12 mouse cellular contexts compared by ENCODE assay signal in the genomic region with DNA sequence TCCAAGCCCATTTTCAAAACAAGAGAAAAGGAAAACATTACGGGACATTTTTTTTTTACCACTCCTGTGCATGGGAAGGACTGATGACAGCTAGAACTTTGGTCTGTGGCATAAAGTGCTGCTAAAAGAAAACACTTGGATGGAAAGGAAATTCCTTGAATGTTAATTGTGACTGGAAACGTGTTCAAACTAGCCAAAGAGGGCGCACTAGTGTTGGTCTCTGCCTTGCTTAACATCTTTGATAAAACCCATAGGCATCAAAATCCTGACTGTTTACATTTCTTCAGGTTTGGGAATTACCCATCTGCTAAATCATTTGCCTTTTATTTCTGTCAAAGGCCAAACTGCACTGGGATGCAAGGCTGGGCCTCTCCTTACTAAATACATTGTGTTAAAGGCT. TPM values are rescaled to one million over a fixed set of nuclear protein-coding genes. Genes with fewer than 3 reads are reported as not detected.
DNase-seq lines count a peak whose midpoint lies in the region; ATAC-seq and TF ChIP-seq lines count a peak whose summit lies in the region.
"Had no signal": no experiment of that assay in that cellular context is flagged by ENCODE, and none has a peak within 500 bp of the region (broad histone marks: within the 10 kb centered on the region; RNA-seq: fewer than 3 reads in every experiment).

No protein-coding gene starts in this region.

- intact Hi-C loops in gastrocnemius, adult 2 months (cut with DNase I): no loop called here
- intact Hi-C loops in gastrocnemius, postnatal 14 days (cut with DNase I; ENCODE audit: low total_unique reads): no loop called here

- 0 out of 2 replicates have a peak, but pooled peaks cover 5% of the 10 kb centered on the region for H3K4me1 ChIP-seq in lung, embryonic 14.5 days (ENCODE audit: insufficient read depth)
- H3K4me1 ChIP-seq in hindbrain, embryonic 14.5 days (replicated peaks; ENCODE audit: control insufficient read depth, insufficient read depth, low read length): peaks cover 13% of the 10 kb centered on the region
- no peaks in the 10 kb centered on the region for H3K4me1 ChIP-seq in neural tube, embryonic 14.5 days (ENCODE audit: control insufficient read depth, insufficient read depth, low read length)

- H3K9ac ChIP-seq in lung, embryonic 14.5 days: peak overlapping the region; percentile 64
- no peak overlapping the region for H3K9ac ChIP-seq in hindbrain, embryonic 14.5 days
- no peak overlapping the region for H3K9ac ChIP-seq in neural tube, embryonic 14.5 days (replicated peaks; ENCODE audit: low read depth, low read length)

- no peak for ATAC-seq in lung, embryonic 14.5 days (ENCODE audit: insufficient read depth)
- no peak for ATAC-seq in hindbrain, embryonic 14.5 days (ENCODE audit: low FRiP score)
- ATAC-seq in neural tube, embryonic 14.5 days (ENCODE audit: low read depth): no peak
- ATAC-seq: Patski had no signal

- DNase-seq in gastrocnemius, adult 2 months: no peak
- no peak for DNase-seq in gastrocnemius, postnatal 14 days
- peak; percentile 39 for DNase-seq in lung, embryonic 14.5 days
- DNase-seq in lung, postnatal 36 days: no peak
- no peak for DNase-seq in hindbrain, embryonic 14.5 days (ENCODE audit: low spot score)
- no peak for DNase-seq in spleen, postnatal 4 days (ENCODE audit: low spot score in 2 of 2)
- DNase-seq in c-Kit-positive CD71-positive TER-119-positive erythroid progenitor cells, embryonic 14.5 days (ENCODE audit: low spot score): no peak
- DNase-seq: thymus, adult 18-20 months had no signal

- H3K4me3 ChIP-seq in gastrocnemius, adult 2 months: peak overlapping the region; percentile 74
- peak overlapping the region; percentile 57 for H3K4me3 ChIP-seq in lung, embryonic 14.5 days (ENCODE audit: low read depth, low read length)
- H3K4me3 ChIP-seq in hindbrain, embryonic 14.5 days (replicated peaks; ENCODE audit: low read length): peak overlapping the region; percentile 42
- H3K4me3 ChIP-seq in neural tube, embryonic 14.5 days (ENCODE audit: low read depth, low read length): peak overlapping the region; percentile 44

- no peaks in the 10 kb centered on the region for H3K9me3 ChIP-seq in lung, embryonic 14.5 days (ENCODE audit: low read depth, low read length)
- no peaks in the 10 kb centered on the region for H3K9me3 ChIP-seq in hindbrain, embryonic 14.5 days (ENCODE audit: control insufficient read depth, low read length)
- no peaks in the 10 kb centered on the region for H3K9me3 ChIP-seq in neural tube, embryonic 14.5 days (ENCODE audit: control insufficient read depth, low read length)

- H3K36me3 ChIP-seq in lung, embryonic 14.5 days (ENCODE audit: insufficient read depth): 0 out of 2 replicates have a peak, but pooled peaks cover 4% of the 10 kb centered on the region
- no peaks in the 10 kb centered on the region for H3K36me3 ChIP-seq in hindbrain, embryonic 14.5 days (replicated peaks; ENCODE audit: control insufficient read depth, insufficient read depth)
- H3K36me3 ChIP-seq in neural tube, embryonic 14.5 days (ENCODE audit: control insufficient read depth, insufficient read depth, low read length): no peaks in the 10 kb centered on the region

- WGBS in lung, embryonic 14.5 days: 15% methylated on average over 3 of the region's 3 CpGs
- 31% methylated on average over 3 of the region's 3 CpGs for WGBS in hindbrain, embryonic 14.5 days
- WGBS in neural tube, embryonic 14.5 days: 42% methylated on average over 3 of the region's 3 CpGs

- 0 out of 2 replicates have a peak, but pooled peaks have one; percentile 4 for TF ChIP-seq CTCF in gastrocnemius, adult 2 months (IDR thresholded peaks at IDR 0.05)
- TF ChIP-seq CTCF in lung, embryonic 14.5 days (IDR thresholded peaks at IDR 0.05; ENCODE audit: low read depth): peak; percentile 43

- H3K4me2 ChIP-seq in lung, embryonic 14.5 days: peak overlapping the region; percentile 76
- peak overlapping the region; percentile 84 for H3K4me2 ChIP-seq in hindbrain, embryonic 14.5 days (replicated peaks)
- H3K4me2 ChIP-seq in neural tube, embryonic 14.5 days (ENCODE audit: low read depth, low read length): peak overlapping the region; percentile 79

- peak overlapping the region; percentile 24; the same call in 1 of the 2 replicates for H3K27ac ChIP-seq in gastrocnemius, adult 2 months
- no peak overlapping the region for H3K27ac ChIP-seq in lung, embryonic 14.5 days (ENCODE audit: low read depth)
- H3K27ac ChIP-seq in hindbrain, embryonic 14.5 days: no peak overlapping the region
- no peak overlapping the region for H3K27ac ChIP-seq in neural tube, embryonic 14.5 days (ENCODE audit: low read depth, low read length)

- peaks cover 30% of the 10 kb centered on the region for H3K27me3 ChIP-seq in lung, embryonic 14.5 days (ENCODE audit: insufficient read depth, low read length)
- peaks cover 49% of the 10 kb centered on the region for H3K27me3 ChIP-seq in hindbrain, embryonic 14.5 days (ENCODE audit: control insufficient read depth, insufficient read depth, low read length)
- peaks cover 23% of the 10 kb centered on the region for H3K27me3 ChIP-seq in neural tube, embryonic 14.5 days (ENCODE audit: control insufficient read depth, insufficient read depth, low read length)
- H3K27me3 ChIP-seq: Patski had no signal

RNA-seq across cellular contexts. Expression of a gene that starts 2.2 kb away (rescaled TPM):
- total RNA-seq in gastrocnemius, adult 2 months (2021): under 1 TPM; 0.17 to 0.48 TPM
- under 1 TPM; 0.42 to 0.70 TPM for total RNA-seq in gastrocnemius, postnatal 14 days (2021)
- 20.0 and 22.0 TPM in 2 replicates for polyA plus RNA-seq in lung, embryonic 14.5 days (2014; fragmentation: Nextera tagmentation; extraction: Ambion mirVana)
- 2.6 and 3.1 TPM in 2 replicates for polyA plus RNA-seq in hindbrain, embryonic 14.5 days (2014; fragmentation: Nextera tagmentation; extraction: Ambion mirVana)
- polyA plus RNA-seq in neural tube, embryonic 14.5 days (2014; fragmentation: Nextera tagmentation; extraction: Ambion mirVana): 2.5 and 4.1 TPM in 2 replicates
- total RNA-seq: common myeloid progenitor, adult 5-6 weeks; megakaryocyte-erythroid progenitor cell, adult 5-6 weeks had no signal
- polyA plus RNA-seq: Patski had no signal
